In genomic region chr2:181364487-181364859, GRCm38 (mm10) we compare ENCODE assay signal across 8 mouse cellular contexts. TPM values are rescaled to one million over a fixed set of nuclear protein-coding genes. Genes with fewer than 3 reads are reported as not detected.
A peak's percentile ranks its signal among the peaks of the same experiment; 100 is the strongest.
DNase-seq lines count a peak whose midpoint lies in the region; ATAC-seq and TF ChIP-seq lines count a peak whose summit lies in the region.

No protein-coding gene starts in this region.

- no peak for TF ChIP-seq POLR2A in thymus, adult 2 months (IDR thresholded peaks at IDR 0.05; ENCODE audit: control insufficient read depth, extremely low read depth, insufficient read depth, low read length, poor library complexity)

- no peak for TF ChIP-seq CTCF in thymus, adult 2 months (IDR thresholded peaks at IDR 0.05; ENCODE audit: borderline replicate concordance, control insufficient read depth, extremely low read depth, insufficient read depth, low read length, poor library complexity)

- peak overlapping the region; percentile 94 for H3K9ac ChIP-seq in limb, embryonic 15.5 days

- no peaks in the 10 kb centered on the region for H3K9me3 ChIP-seq in limb, embryonic 15.5 days

- H3K4me1 ChIP-seq in thymus, adult 2 months (replicated peaks; ENCODE audit: control insufficient read depth, insufficient read depth, low read length): peaks cover 10% of the 10 kb centered on the region
- peaks cover 28% of the 10 kb centered on the region for H3K4me1 ChIP-seq in limb, embryonic 15.5 days

- H3K4me3 ChIP-seq in thymus, adult 2 months (ENCODE audit: control insufficient read depth, insufficient read depth, low read length): peak overlapping the region; percentile 84
- peak overlapping the region; percentile 91 for H3K4me3 ChIP-seq in limb, embryonic 15.5 days

- H3K27me3 ChIP-seq in thymus, adult 2 months (ENCODE audit: control insufficient read depth, insufficient read depth, low read length): no peaks in the 10 kb centered on the region
- H3K27me3 ChIP-seq in limb, embryonic 15.5 days: no peaks in the 10 kb centered on the region

- DNase-seq in cerebellum, adult 9-10 months: peak; percentile 38
- no peak for DNase-seq in cerebellum, adult 11 months
- DNase-seq in thymus, adult 2 months: no peak
- DNase-seq in thymus, postnatal 0 days (ENCODE audit: low spot score): no peak
- peak; percentile 9 for DNase-seq in yolk sac, embryonic 10.5 days (ENCODE audit: low spot score)
- DNase-seq in B cell, adult 2 months: no peak
- DNase-seq in lung, postnatal 25 days (ENCODE audit: low spot score): no peak

- 8% methylated on average over 14 of the region's 14 CpGs for WGBS in thymus, adult 2 months
- WGBS in limb, embryonic 15.5 days: 8% methylated on average over 14 of the region's 14 CpGs

- no peak for ATAC-seq in limb, embryonic 15.5 days (ENCODE audit: insufficient number of reproducible peaks, low FRiP score, low TSS enrichment, low read depth)

- no peak overlapping the region for H3K27ac ChIP-seq in thymus, adult 2 months (ENCODE audit: control insufficient read depth, insufficient read depth, low read length)
- peak overlapping the region; percentile 94 for H3K27ac ChIP-seq in limb, embryonic 15.5 days

- H3K4me2 ChIP-seq in limb, embryonic 15.5 days: peak overlapping the region; percentile 90

- H3K36me3 ChIP-seq in thymus, adult 2 months (ENCODE audit: control insufficient read depth, insufficient read depth, low read length): peaks cover 16% of the 10 kb centered on the region
- H3K36me3 ChIP-seq in limb, embryonic 15.5 days: peaks cover 42% of the 10 kb centered on the region

RNA-seq across cellular contexts. Expression of gene Zgpat, which starts 0.3 kb away (rescaled TPM):
- polyA plus RNA-seq in thymus, adult 2 months (2012; rRNA removed): 87.6 and 91.9 TPM in 2 replicates
- 36.4 and 37.6 TPM in 2 replicates for polyA plus RNA-seq in thymus, postnatal 0 days (2015; fragmentation: Nextera tagmentation; extraction: Ambion mirVana)
- polyA plus RNA-seq in limb, embryonic 15.5 days (2015; fragmentation: Nextera tagmentation; extraction: Ambion mirVana): 40.4 and 42.1 TPM in 2 replicates

RNA-seq across cellular contexts. Expression of gene Arfrp1, which starts 0.7 kb away (rescaled TPM):
- 60.9 and 69.6 TPM in 2 replicates for polyA plus RNA-seq in thymus, adult 2 months (2012; rRNA removed)
- 55.8 and 68.0 TPM in 2 replicates for polyA plus RNA-seq in thymus, postnatal 0 days (2015; fragmentation: Nextera tagmentation; extraction: Ambion mirVana)
- 59.0 and 64.8 TPM in 2 replicates for polyA plus RNA-seq in limb, embryonic 15.5 days (2015; fragmentation: Nextera tagmentation; extraction: Ambion mirVana)

RNA-seq across cellular contexts. Expression of gene Lime1, which starts 15.4 kb away (rescaled TPM):
- 263 and 268 TPM in 2 replicates for polyA plus RNA-seq in thymus, adult 2 months (2012; rRNA removed)
- polyA plus RNA-seq in thymus, postnatal 0 days (2015; fragmentation: Nextera tagmentation; extraction: Ambion mirVana): 35.7 and 40.7 TPM in 2 replicates
- polyA plus RNA-seq in limb, embryonic 15.5 days (2015; fragmentation: Nextera tagmentation; extraction: Ambion mirVana): 22.7 and 23.7 TPM in 2 replicates

RNA-seq across cellular contexts. Expression of gene Rtel1, which starts 44.9 kb away (rescaled TPM):
- polyA plus RNA-seq in thymus, adult 2 months (2012; rRNA removed): 110 and 119 TPM in 2 replicates
- polyA plus RNA-seq in thymus, postnatal 0 days (2015; fragmentation: Nextera tagmentation; extraction: Ambion mirVana): 31.9 and 37.6 TPM in 2 replicates
- 35.8 and 36.3 TPM in 2 replicates for polyA plus RNA-seq in limb, embryonic 15.5 days (2015; fragmentation: Nextera tagmentation; extraction: Ambion mirVana)

RNA-seq across cellular contexts. Expression of gene Stmn3, which starts 50.2 kb away (rescaled TPM):
- polyA plus RNA-seq in thymus, adult 2 months (2012; rRNA removed): 0.15 TPM in 1 of 2 replicates, not detected in the other
- polyA plus RNA-seq in thymus, postnatal 0 days (2015; fragmentation: Nextera tagmentation; extraction: Ambion mirVana): 0.22 and 0.27 TPM in 2 replicates
- polyA plus RNA-seq in limb, embryonic 15.5 days (2015; fragmentation: Nextera tagmentation; extraction: Ambion mirVana): 0.77 and 2.5 TPM in 2 replicates

Comparison
In these comparisons a context has a peak if more than half of its experiments do, and no peak if none do; other contexts are left out.
1. DNase-seq: peak in cerebellum, adult 9-10 months (single experiment) and yolk sac, embryonic 10.5 days (single experiment); none in cerebellum, adult 11 months (single experiment), thymus, adult 2 months (single experiment), thymus, postnatal 0 days (single experiment), B cell, adult 2 months (0 of 2) and lung, postnatal 25 days (single experiment).